Mouse (Mus musculus): ENCODE measurements around the gene Cluh. TPM values are rescaled to one million over a fixed set of nuclear protein-coding genes. Genes with fewer than 3 reads are reported as not detected.

Cluh gene
- total and polyA plus RNA-seq, 3 experiments, result 133 to 222 (median 200) TPM

DNA sequence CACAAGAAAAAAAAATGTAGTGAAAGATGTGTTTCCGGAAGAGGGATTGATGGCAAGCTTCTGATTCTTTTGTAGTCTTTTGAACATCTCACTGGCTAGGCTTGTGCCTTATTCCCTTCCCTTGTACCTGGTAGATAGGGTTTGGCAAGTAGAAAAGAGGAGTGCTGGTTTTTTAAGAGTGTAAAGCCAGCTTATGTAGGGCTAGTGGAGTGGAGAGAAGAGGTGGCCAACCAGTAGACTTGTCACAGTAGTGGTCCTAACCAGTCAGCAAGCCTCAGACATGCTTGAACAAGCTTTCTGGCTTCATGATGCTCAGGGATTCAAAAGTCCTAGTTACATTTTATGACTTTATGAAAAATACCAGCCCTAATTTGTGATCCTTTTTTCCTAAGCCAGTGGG, 21.7 kb downstream of the Cluh start:
- Histone ChIP-seq H3K4me1 (ENCODE audit: control insufficient read depth, insufficient read depth, low read length) (peaks cover 1% of the 10 kb centered on the region; the same call in 1 of the 2 replicates), H3K4me3 (no peak overlapping the region), H3K9ac (ENCODE audit: low read depth, low read length) (no peak overlapping the region), H3K79me2 (replicated peaks; ENCODE audit: control insufficient read depth, insufficient read depth, low read length) (no peaks in the 10 kb centered on the region), H3K27me3 (ENCODE audit: control insufficient read depth, insufficient read depth, low read length) (no peaks in the 10 kb centered on the region), H3K27ac (no peak overlapping the region), H3K36me3 (ENCODE audit: control insufficient read depth, insufficient read depth, low read length) (peaks cover 4% of the 10 kb centered on the region)
- intact Hi-C loops (cut with DNase I), result no loop called here
- no peak for DNase-seq
- 72% methylated on average over 1 of the region's 1 CpGs for WGBS
- TF ChIP-seq EP300 (IDR thresholded peaks at IDR 0.05; ENCODE audit: insufficient read depth, low read depth, low read length) (no peak), CTCF (IDR thresholded peaks at IDR 0.05) (no peak), POLR2A (IDR thresholded peaks at IDR 0.05; ENCODE audit: insufficient read depth, low read depth, low read length) (no peak)

- Histone ChIP-seq H3K9ac (ENCODE audit: low read depth, low read length) (no peak overlapping the region), H3K4me3 (no peak overlapping the region), H3K27ac (no peak overlapping the region), H3K27me3 (ENCODE audit: control insufficient read depth, insufficient read depth, low read length) (no peaks in the 10 kb centered on the region), H3K79me2 (replicated peaks; ENCODE audit: control insufficient read depth, insufficient read depth, low read length) (no peaks in the 10 kb centered on the region), H3K36me3 (ENCODE audit: control insufficient read depth, insufficient read depth, low read length) (peaks cover 7% of the 10 kb centered on the region), H3K4me1 (ENCODE audit: control insufficient read depth, insufficient read depth, low read length) (peaks cover 1% of the 10 kb centered on the region; the same call in 1 of the 2 replicates)
- intact Hi-C loops (cut with DNase I), result no loop called here
- 82% methylated on average over 5 of the region's 5 CpGs for WGBS
- no peak for DNase-seq
- TF ChIP-seq EP300 (IDR thresholded peaks at IDR 0.05; ENCODE audit: insufficient read depth, low read depth, low read length) (no peak), CTCF (IDR thresholded peaks at IDR 0.05) (no peak), POLR2A (IDR thresholded peaks at IDR 0.05; ENCODE audit: insufficient read depth, low read depth, low read length) (no peak)
These were observed 22.5 kb downstream of the Cluh start for GRCm38 (mm10) chr11:74671839-74672238.

DNA sequence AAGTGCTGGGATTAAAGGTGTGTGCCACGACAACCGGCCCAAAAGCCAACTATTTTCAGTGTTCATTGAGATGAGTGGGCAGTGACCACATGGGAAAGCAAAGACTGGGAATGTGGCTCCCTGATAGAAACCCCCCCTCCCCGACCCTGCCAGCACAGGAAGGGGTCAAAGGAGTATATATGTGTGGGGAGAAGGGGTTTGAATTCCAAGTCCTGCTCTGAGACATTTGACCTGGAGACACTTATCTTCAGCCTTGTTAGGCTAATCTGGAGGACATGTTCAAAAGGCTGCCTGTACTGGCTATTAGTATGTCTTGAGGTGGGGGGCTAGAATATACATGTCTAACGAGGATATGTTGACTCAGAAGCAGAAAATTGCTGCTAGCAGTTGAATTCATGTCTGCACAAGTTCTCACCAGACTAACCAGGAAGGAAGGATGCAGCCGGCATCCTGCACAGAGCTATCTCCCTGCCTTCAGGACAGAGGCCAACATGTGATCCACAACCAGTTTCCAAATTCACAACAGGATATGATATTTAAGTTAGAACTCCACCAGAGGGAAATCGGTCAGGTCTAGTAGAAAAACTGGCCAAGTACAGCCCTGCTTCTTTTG, 23.7 kb downstream of the Cluh start:
- Histone ChIP-seq H3K27ac (no peak overlapping the region), H3K4me3 (no peak overlapping the region), H3K36me3 (ENCODE audit: control insufficient read depth, insufficient read depth, low read length) (peaks cover 16% of the 10 kb centered on the region), H3K27me3 (ENCODE audit: control insufficient read depth, insufficient read depth, low read length) (no peaks in the 10 kb centered on the region), H3K79me2 (replicated peaks; ENCODE audit: control insufficient read depth, insufficient read depth, low read length) (no peaks in the 10 kb centered on the region), H3K4me1 (ENCODE audit: control insufficient read depth, insufficient read depth, low read length) (peaks cover 1% of the 10 kb centered on the region; the same call in 1 of the 2 replicates), H3K9ac (ENCODE audit: low read depth, low read length) (no peak overlapping the region)
- intact Hi-C loops (cut with DNase I), result no loop called here
- TF ChIP-seq POLR2A (IDR thresholded peaks at IDR 0.05; ENCODE audit: insufficient read depth, low read depth, low read length) (no peak), EP300 (IDR thresholded peaks at IDR 0.05; ENCODE audit: insufficient read depth, low read depth, low read length) (no peak), CTCF (IDR thresholded peaks at IDR 0.05) (no peak)
- 54% methylated on average over 6 of the region's 6 CpGs for WGBS
- DNase-seq, result no peak

DNA sequence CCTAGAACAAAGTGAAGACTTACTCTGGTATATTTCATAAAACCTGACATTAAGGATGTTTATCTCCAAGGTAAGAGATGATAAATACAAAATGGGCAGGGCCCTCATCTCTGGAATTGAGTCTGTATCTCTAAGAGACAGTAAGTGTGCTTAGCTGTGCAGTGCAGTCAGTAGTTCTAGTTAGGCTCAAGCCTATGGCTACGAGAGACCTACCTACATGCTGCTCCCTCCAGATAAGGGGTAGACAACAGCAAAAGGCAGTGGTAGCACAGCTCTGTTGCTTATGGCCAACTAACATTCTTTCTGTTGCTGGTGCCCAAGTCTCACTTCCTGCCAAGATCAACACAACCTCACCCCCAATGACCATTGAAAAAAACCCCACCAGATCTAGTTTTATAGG, 24.3 kb downstream of the Cluh start:
- Histone ChIP-seq H3K79me2 (replicated peaks; ENCODE audit: control insufficient read depth, insufficient read depth, low read length) (no peaks in the 10 kb centered on the region), H3K4me1 (ENCODE audit: control insufficient read depth, insufficient read depth, low read length) (peaks cover 1% of the 10 kb centered on the region; the same call in 1 of the 2 replicates), H3K27me3 (ENCODE audit: control insufficient read depth, insufficient read depth, low read length) (no peaks in the 10 kb centered on the region), H3K27ac (no peak overlapping the region), H3K4me3 (no peak overlapping the region), H3K36me3 (ENCODE audit: control insufficient read depth, insufficient read depth, low read length) (peaks cover 17% of the 10 kb centered on the region), H3K9ac (ENCODE audit: low read depth, low read length) (no peak overlapping the region)
- intact Hi-C loops (cut with DNase I), result no loop called here
- TF ChIP-seq CTCF (IDR thresholded peaks at IDR 0.05), result no peak
- TF ChIP-seq EP300 (IDR thresholded peaks at IDR 0.05; ENCODE audit: insufficient read depth, low read depth, low read length), result no peak
- TF ChIP-seq POLR2A (IDR thresholded peaks at IDR 0.05; ENCODE audit: insufficient read depth, low read depth, low read length), result 0 out of 2 replicates have a peak, but pooled peaks have one; percentile 19
- 43% methylated on average over 1 of the region's 1 CpGs for WGBS
- DNase-seq, result no peak

DNA sequence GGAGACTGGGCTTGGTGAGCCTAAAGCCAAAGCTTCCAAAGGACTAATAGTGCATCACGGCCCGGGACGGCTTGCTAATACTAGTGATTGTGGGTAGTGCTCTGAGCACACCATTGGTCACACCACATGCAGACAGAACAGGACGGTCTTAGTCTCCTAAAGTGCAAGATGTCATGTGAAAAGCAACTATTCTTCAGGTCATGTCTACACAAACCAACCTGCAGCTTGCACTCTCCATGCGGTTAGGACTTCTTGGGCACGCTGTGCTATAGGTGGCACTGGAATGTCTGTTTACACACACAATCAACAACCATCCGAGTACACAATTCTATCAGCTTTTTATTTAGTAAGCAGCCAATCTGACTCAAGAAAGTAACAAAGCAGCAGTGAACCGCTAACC, 25.4 kb downstream of the Cluh start:
- no peak overlapping the region for H3K4me3 ChIP-seq
- no peak overlapping the region for H3K27ac ChIP-seq
- H3K4me1 ChIP-seq (ENCODE audit: control insufficient read depth, insufficient read depth, low read length), result peaks cover 1% of the 10 kb centered on the region; the same call in 1 of the 2 replicates
- peaks cover 21% of the 10 kb centered on the region for H3K36me3 ChIP-seq (ENCODE audit: control insufficient read depth, insufficient read depth, low read length)
- intact Hi-C loops (cut with DNase I), result no loop called here
- no peak for TF ChIP-seq CTCF (IDR thresholded peaks at IDR 0.05)
- H3K9ac ChIP-seq (ENCODE audit: low read depth, low read length), result no peak overlapping the region
- no peaks in the 10 kb centered on the region for H3K27me3 ChIP-seq (ENCODE audit: control insufficient read depth, insufficient read depth, low read length)
- DNase-seq, result no peak
- no peaks in the 10 kb centered on the region for H3K79me2 ChIP-seq (replicated peaks; ENCODE audit: control insufficient read depth, insufficient read depth, low read length)
- 95% methylated on average over 8 of the region's 8 CpGs for WGBS

DNA sequence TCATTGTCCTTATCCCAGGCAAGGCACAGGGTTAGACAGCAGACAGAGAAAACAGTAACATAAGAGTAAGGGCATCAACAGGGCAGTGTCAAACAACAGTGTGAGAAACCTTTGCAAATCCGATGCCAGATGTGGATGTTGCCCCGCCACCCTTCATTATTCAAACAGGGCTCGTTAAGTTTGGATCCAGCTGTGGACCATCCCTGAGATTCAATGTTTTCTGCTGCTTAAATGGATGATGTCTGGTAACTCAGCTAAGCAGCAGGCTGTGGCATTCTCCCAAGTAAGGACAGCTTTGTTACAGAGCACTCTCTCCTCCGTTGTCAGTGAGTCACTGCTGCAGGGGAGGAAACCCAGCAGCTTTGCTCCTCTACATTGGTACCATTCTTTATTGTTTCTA, 25.9 kb downstream of the Cluh start:
- WGBS, result 77% methylated on average over 4 of the region's 4 CpGs

More for the DNA sequence above, 25.9 kb downstream of the Cluh start:
- H3K36me3 ChIP-seq (ENCODE audit: control insufficient read depth, insufficient read depth, low read length), result peaks cover 21% of the 10 kb centered on the region
- no peak for DNase-seq
- intact Hi-C loops (cut with DNase I), result no loop called here
- peaks cover 1% of the 10 kb centered on the region; the same call in 1 of the 2 replicates for H3K4me1 ChIP-seq (ENCODE audit: control insufficient read depth, insufficient read depth, low read length)
- no peak overlapping the region for H3K4me3 ChIP-seq
- TF ChIP-seq POLR2A (IDR thresholded peaks at IDR 0.05; ENCODE audit: insufficient read depth, low read depth, low read length), result no peak
- TF ChIP-seq CTCF (IDR thresholded peaks at IDR 0.05), result no peak
- TF ChIP-seq EP300 (IDR thresholded peaks at IDR 0.05; ENCODE audit: insufficient read depth, low read depth, low read length), result no peak
- H3K27me3 ChIP-seq (ENCODE audit: control insufficient read depth, insufficient read depth, low read length), result no peaks in the 10 kb centered on the region
- H3K79me2 ChIP-seq (replicated peaks; ENCODE audit: control insufficient read depth, insufficient read depth, low read length), result no peaks in the 10 kb centered on the region
- no peak overlapping the region for H3K9ac ChIP-seq (ENCODE audit: low read depth, low read length)
- H3K27ac ChIP-seq, result no peak overlapping the region
